Mouse (Mus musculus) layer of hippocampus, postnatal 10 days (tissue): ENCODE measurements around the gene Ttc16. TPM values are rescaled to one million over a fixed set of nuclear protein-coding genes. Genes with fewer than 3 reads are reported as not detected.

ENCODE experiments used
- DNase-seq, 2 experiments: peaks; one replicate each; pipeline ENCODE4 v3.0.0; 2021; ENCODE audit warnings: low spot score in 2 of 2
- microRNA-seq, 2 experiments: library from miRNA; unstranded; fragments of <30 nt; microRNA quantifications; one replicate each; pipeline ENCODE4 v1.2.0; 2021
- total RNA-seq, 2 experiments: library from RNA; stranded (reverse); gene quantifications; 2 replicates each; pipeline ENCODE4 v1.2.3; 2021

The Ttc16 gene
- total RNA-seq, 2 experiments from 2014 or later, result 0.71 to 0.94 TPM

- DNase-seq, result no peak
Observed at GRCm38 (mm10) chr2:32720053-32720452, 55.4 kb downstream of the Ttc16 start.

- peak; percentile 65 to 68 for DNase-seq
Observed at GRCm38 (mm10) chr2:32718761-32719160, 56.7 kb downstream of the Ttc16 start.

- DNase-seq, result no peak
Observed at GRCm38 (mm10) chr2:32714987-32715425, 60.4 kb downstream of the Ttc16 start.

GRCm38 (mm10) chr2:32714117-32714986, 61.1 kb downstream of the Ttc16 start:
- DNase-seq, result no peak

GRCm38 (mm10) chr2:32712934-32713817, 62.3 kb downstream of the Ttc16 start, which contains the start of gene Cdk9:
Gene Cdk9, minus strand, starts transcription at chr2:32713076.
- peak; percentile 96 for DNase-seq

- peak; percentile 94 to 96 for DNase-seq
Observed at GRCm38 (mm10) chr2:32712586-32712933, 62.9 kb downstream of the Ttc16 start.

- DNase-seq, result peak; percentile 58 to 64
Observed at GRCm38 (mm10) chr2:32712108-32712551, 63.3 kb downstream of the Ttc16 start.

GRCm38 (mm10) chr2:32711301-32712056, 64.0 kb downstream of the Ttc16 start:
- no peak for DNase-seq

GRCm38 (mm10) chr2:32710425-32710824, 65.0 kb downstream of the Ttc16 start:
- no peak for DNase-seq

GRCm38 (mm10) chr2:32709521-32710137, 65.8 kb downstream of the Ttc16 start:
- no peak for DNase-seq

- DNase-seq, result peak; percentile 73 to 74
Observed at GRCm38 (mm10) chr2:32708643-32709042, 66.8 kb downstream of the Ttc16 start.

Small RNA genes within 50 kb of the gene (microRNA-seq; reads per million reads assigned to microRNA genes)
- 0 to 0.20 reads per million in 2 experiments for gene Mir2861
- 0 to 0.39 reads per million in 2 experiments for gene Mir3960

Other genes with a start within 250 kb of the Ttc16 start
- 10 to 100 TPM; 34.8 to 38.0 TPM for gene Fam102a, start 240.3 kb downstream of the Ttc16 start, total RNA-seq
- 10 to 100 TPM; 69.6 to 88.4 TPM for gene Dpm2, start 204.8 kb downstream of the Ttc16 start, total RNA-seq
- gene Pip5kl1, start 200.8 kb downstream of the Ttc16 start, total RNA-seq, result 1 to 10 TPM; 6.4 to 7.1 TPM
- under 1 TPM; 0.45 to 0.64 TPM for gene 9430097D07Rik, start 199.9 kb downstream of the Ttc16 start, total RNA-seq
- gene St6galnac4, start 188.5 kb downstream of the Ttc16 start, total RNA-seq, result 10 to 100 TPM; 41.9 to 47.1 TPM
- 100 to 1,000 TPM in 1 of 2 experiments, 10 to 100 TPM in 1; 99.1 to 104 TPM for gene St6galnac6, start 175.9 kb downstream of the Ttc16 start, total RNA-seq
- gene Ak1, start 153.9 kb downstream of the Ttc16 start, total RNA-seq, result 100 to 1,000 TPM; 109 TPM
- gene Eng, start 129.0 kb downstream of the Ttc16 start, total RNA-seq, result 10 to 100 TPM; 25.9 to 28.2 TPM
- 10 to 100 TPM; 17.1 to 17.2 TPM for gene Fpgs, start 71.5 kb downstream of the Ttc16 start, total RNA-seq
- 10 to 100 TPM; 86.8 to 92.1 TPM for gene Cdk9, start 62.6 kb downstream of the Ttc16 start, total RNA-seq
- 10 to 100 TPM; 34.7 to 40.3 TPM for gene Sh2d3c, start 54.6 kb downstream of the Ttc16 start, total RNA-seq
- gene 6330409D20Rik, start 34.6 kb downstream of the Ttc16 start, total RNA-seq, result 1 to 10 TPM; 2.1 to 3.2 TPM
- 10 to 100 TPM; 28.9 to 32.9 TPM for gene Tor2a, start 18.4 kb downstream of the Ttc16 start, total RNA-seq
- gene Ptrh1, start 153 bp upstream of the Ttc16 start, total RNA-seq, result 10 to 100 TPM in 1 of 2 experiments, 1 to 10 TPM in 1; 5.4 to 11.5 TPM
- under 1 TPM; 0.75 to 0.76 TPM for gene Cfap157, start 8.8 kb upstream of the Ttc16 start, total RNA-seq
- 100 to 1,000 TPM; 525 to 547 TPM for gene Stxbp1, start 71.6 kb upstream of the Ttc16 start, total RNA-seq
- 10 to 100 TPM; 22.6 to 26.3 TPM for gene Fam129b, start 100.5 kb upstream of the Ttc16 start, total RNA-seq
- 100 to 1,000 TPM; 155 to 179 TPM for gene Rpl12, start 185.9 kb upstream of the Ttc16 start, total RNA-seq
- gene Lrsam1, start 186.0 kb upstream of the Ttc16 start, total RNA-seq, result 10 to 100 TPM; 36.5 to 40.4 TPM
- gene Slc2a8, start 206.4 kb upstream of the Ttc16 start, total RNA-seq, result 10 to 100 TPM; 23.2 to 26.9 TPM